Mouse (Mus musculus) midbrain, embryonic 14.5 days (tissue): Measurements from ENCODE around the gene Grid2. TPM values are rescaled to one million over a fixed set of nuclear protein-coding genes. Genes with fewer than 3 reads are reported as not detected.

Source experiments
- ATAC-seq: fragments of 200-750 bp; cut with Nextera tagmentation; 2 replicates; pipeline ENCODE4 v1.8.0; 2017; ENCODE audit warnings: moderate number of reproducible peaks, moderate library complexity; ENCODE audit not compliant: low FRiP score, low TSS enrichment
- DNase-seq: peaks from one replicate; pipeline ENCODE4 v3.0.0-alpha.2; 2015
- H3K27ac ChIP-seq: fragments of 300-500 bp; sonication (generic); replicated peaks from 2 replicates; pipeline ENCODE4 v1.5.1; 2014; ENCODE audit warnings: mild to moderate bottlenecking, low read depth, low read length, moderate library complexity
- H3K27me3 ChIP-seq: fragments of 300-500 bp; sonication (generic); 2 replicates; pipeline ENCODE4 v1.6.1; 2014; ENCODE audit warnings: low read length, control low read depth, mixed read lengths; ENCODE audit not compliant: control insufficient read depth, insufficient read depth
- H3K36me3 ChIP-seq: fragments of 300-500 bp; sonication (generic); 2 replicates; pipeline ENCODE4 v1.6.1; 2014; ENCODE audit warnings: low read length, control low read depth; ENCODE audit not compliant: control insufficient read depth, insufficient read depth
- H3K4me1 ChIP-seq: fragments of 300-500 bp; sonication (generic); 2 replicates; pipeline ENCODE4 v1.6.1; 2014; ENCODE audit warnings: mild to moderate bottlenecking, antibody characterized with exemption, low read length, control low read depth; ENCODE audit not compliant: control insufficient read depth, insufficient read depth
- H3K4me2 ChIP-seq: fragments of 300-500 bp; sonication (generic); 2 replicates; pipeline ENCODE4 v1.6.1; 2014; ENCODE audit warnings: mild to moderate bottlenecking, low read length, moderate library complexity
- H3K4me3 ChIP-seq: fragments of 300-500 bp; sonication (generic); replicated peaks from 2 replicates; pipeline ENCODE4 v1.5.1; 2014; ENCODE audit warnings: low read depth, low read length
- H3K9ac ChIP-seq: fragments of 300-500 bp; sonication (generic); replicated peaks from 2 replicates; pipeline ENCODE4 v1.6.1; 2014; ENCODE audit warnings: mild to moderate bottlenecking, low read length, moderate library complexity
- H3K9me3 ChIP-seq: fragments of 300-500 bp; sonication (generic); 2 replicates; pipeline ENCODE4 v1.6.1; 2016; ENCODE audit warnings: low read length, control low read depth, mixed read lengths; ENCODE audit not compliant: control insufficient read depth
- WGBS: fragments of 180-500 bp; shearing (Covaris S2); extraction: QIAGEN DNeasy Blood & Tissue Kit; methylation state at CpG from one replicate; pipeline ENCODE4 v1.1.7; 2014; 5-methylcytosine and 5-hydroxymethylcytosine counted together
- polyA plus RNA-seq: library from polyadenylated mRNA; unstranded; fragments of >200 nt; fragmentation: Nextera tagmentation; extraction: Ambion mirVana; gene quantifications from 2 replicates; pipeline ENCODE4 v1.2.1, GENCODE M21; 2014

Grid2 gene
- polyA plus RNA-seq, 1 experiment from 2014 or later = 14.5 TPM

- no peaks in the 10 kb centered on the region for H3K27me3 ChIP-seq
- no peak overlapping the region for H3K4me2 ChIP-seq
- no peak overlapping the region for H3K9ac ChIP-seq
- 89% methylated on average over 7 of the region's 7 CpGs for WGBS
- ATAC-seq = no peak
- DNase-seq = no peak
- H3K27ac ChIP-seq = no peak overlapping the region
- no peaks in the 10 kb centered on the region for H3K36me3 ChIP-seq
- no peaks in the 10 kb centered on the region for H3K4me1 ChIP-seq
- H3K4me3 ChIP-seq = no peak overlapping the region
- H3K9me3 ChIP-seq = no peaks in the 10 kb centered on the region
These were observed 892.9 kb downstream of the Grid2 start for GRCm38 (mm10) chr6:64148613-64149012.

DNA sequence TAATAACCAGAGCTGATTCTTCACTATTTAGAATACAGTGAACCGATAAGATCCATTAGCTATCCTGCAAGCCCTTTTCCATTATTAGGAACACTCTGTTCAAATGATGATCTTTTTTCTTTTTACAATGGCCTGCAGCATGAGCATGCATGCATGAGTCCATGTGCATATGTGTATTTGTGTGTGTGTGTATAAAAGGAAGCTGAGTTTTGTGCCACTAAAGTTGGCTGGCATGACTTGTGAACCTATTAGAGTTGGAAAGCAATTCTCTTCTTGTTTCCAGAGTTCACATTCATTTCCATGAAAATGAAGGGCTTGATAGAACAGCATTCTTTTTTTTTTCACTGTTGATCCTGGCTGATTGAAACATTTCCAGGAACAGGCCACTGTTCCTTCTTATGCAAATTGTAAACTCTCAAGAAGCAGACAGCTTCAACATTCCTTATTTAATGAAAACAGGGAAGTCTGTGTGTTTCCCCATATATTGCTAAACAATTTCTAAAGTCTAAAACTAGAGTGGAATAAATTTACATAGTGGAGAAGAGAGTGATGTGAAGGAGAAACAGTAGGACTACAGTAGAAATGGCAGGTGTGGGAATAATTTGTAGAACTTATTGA lies 919.4 kb downstream of the Grid2 start:
- Histone ChIP-seq H3K4me1 (no peaks in the 10 kb centered on the region), H3K9me3 (no peaks in the 10 kb centered on the region), H3K27ac (no peak overlapping the region), H3K9ac (no peak overlapping the region), H3K36me3 (no peaks in the 10 kb centered on the region), H3K4me2 (no peak overlapping the region), H3K27me3 (no peaks in the 10 kb centered on the region), H3K4me3 (no peak overlapping the region)
- ATAC-seq (peak; percentile 27; the same call in 1 of the 2 replicates), DNase-seq (peak; percentile 31)
- WGBS = 64% methylated on average over 1 of the region's 1 CpGs

DNA sequence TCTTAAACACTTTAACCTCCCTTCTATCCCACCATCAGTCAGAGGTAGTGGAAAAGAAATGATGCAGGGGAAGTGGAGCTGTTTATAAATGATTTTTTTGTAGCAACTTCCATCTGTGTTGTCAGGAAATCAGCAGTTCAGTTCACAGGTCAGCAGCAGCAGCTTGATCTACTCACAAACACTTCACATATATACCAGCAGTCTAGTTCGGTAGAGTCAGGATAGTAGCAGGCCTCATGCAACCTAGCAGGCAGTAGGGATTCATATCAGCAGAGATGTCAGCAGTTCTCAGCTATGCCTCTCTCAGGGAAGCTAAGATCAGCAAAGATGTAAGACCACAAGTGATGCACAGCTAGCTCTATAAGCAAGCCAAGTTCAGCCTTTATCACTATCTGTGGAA lies 938.0 kb downstream of the Grid2 start:
- Histone ChIP-seq H3K27ac (no peak overlapping the region), H3K4me3 (no peak overlapping the region), H3K4me2 (no peak overlapping the region), H3K36me3 (no peaks in the 10 kb centered on the region), H3K9me3 (no peaks in the 10 kb centered on the region; the same call in 1 of the 2 replicates), H3K4me1 (no peaks in the 10 kb centered on the region), H3K27me3 (no peaks in the 10 kb centered on the region), H3K9ac (no peak overlapping the region)
- WGBS = 85% methylated on average over 1 of the region's 1 CpGs
- DNase-seq = no peak
- ATAC-seq = no peak

- no peak overlapping the region for H3K9ac ChIP-seq
- H3K4me2 ChIP-seq = no peak overlapping the region
- H3K9me3 ChIP-seq = no peaks in the 10 kb centered on the region
- H3K36me3 ChIP-seq = no peaks in the 10 kb centered on the region
- H3K27ac ChIP-seq = 0 out of 2 replicates have a peak overlapping the region, but pooled peaks have one; percentile 26
- ATAC-seq (peak; percentile 53; the same call in 1 of the 2 replicates), DNase-seq (peak; percentile 65)
- 19% methylated on average over 8 of the region's 8 CpGs for WGBS
- no peaks in the 10 kb centered on the region for H3K4me1 ChIP-seq
- no peaks in the 10 kb centered on the region for H3K27me3 ChIP-seq
- H3K4me3 ChIP-seq = no peak overlapping the region
These were observed 946.9 kb downstream of the Grid2 start for GRCm38 (mm10) chr6:64202396-64203122.

GRCm38 (mm10) chr6:64236351-64236750 lies 980.7 kb downstream of the Grid2 start:
- Histone ChIP-seq H3K4me1 (no peaks in the 10 kb centered on the region), H3K9me3 (no peaks in the 10 kb centered on the region), H3K4me3 (no peak overlapping the region), H3K9ac (no peak overlapping the region), H3K27me3 (no peaks in the 10 kb centered on the region), H3K36me3 (no peaks in the 10 kb centered on the region), H3K4me2 (no peak overlapping the region), H3K27ac (no peak overlapping the region)
- WGBS = 83% methylated on average over 3 of the region's 3 CpGs
- ATAC-seq (no peak), DNase-seq (no peak)

DNA sequence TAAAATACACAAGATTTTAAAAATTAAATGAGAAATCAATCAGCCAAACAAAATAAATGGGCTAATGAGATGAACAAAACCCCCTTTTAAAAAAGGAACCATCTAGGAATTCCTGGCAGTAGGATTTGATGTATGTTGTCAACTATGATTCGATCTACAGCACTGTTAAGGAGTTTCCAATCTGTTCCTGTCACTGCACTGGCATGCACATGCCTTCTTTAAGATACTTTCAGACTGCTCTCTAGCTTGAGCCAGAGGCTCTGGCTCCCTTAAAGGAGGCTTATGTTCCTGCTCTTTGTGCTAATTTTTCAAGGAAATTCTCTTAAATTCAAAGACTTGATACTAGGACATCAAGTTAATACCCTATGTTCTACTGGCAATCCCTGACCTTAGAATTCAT lies 984.9 kb downstream of the Grid2 start:
- Histone ChIP-seq H3K36me3 (no peaks in the 10 kb centered on the region), H3K4me2 (no peak overlapping the region), H3K9ac (no peak overlapping the region), H3K4me3 (no peak overlapping the region), H3K27me3 (no peaks in the 10 kb centered on the region), H3K4me1 (no peaks in the 10 kb centered on the region), H3K27ac (no peak overlapping the region), H3K9me3 (no peaks in the 10 kb centered on the region)
- 83% methylated on average over 1 of the region's 1 CpGs for WGBS
- DNase-seq (no peak), ATAC-seq (no peak)

GRCm38 (mm10) chr6:64245951-64246350 lies 990.3 kb downstream of the Grid2 start:
- Histone ChIP-seq H3K27ac (no peak overlapping the region), H3K36me3 (no peaks in the 10 kb centered on the region), H3K9me3 (no peaks in the 10 kb centered on the region), H3K4me2 (no peak overlapping the region), H3K4me1 (no peaks in the 10 kb centered on the region), H3K4me3 (no peak overlapping the region), H3K9ac (no peak overlapping the region), H3K27me3 (no peaks in the 10 kb centered on the region)
- WGBS = 91% methylated on average over 1 of the region's 1 CpGs
- DNase-seq (no peak), ATAC-seq (no peak)

DNA sequence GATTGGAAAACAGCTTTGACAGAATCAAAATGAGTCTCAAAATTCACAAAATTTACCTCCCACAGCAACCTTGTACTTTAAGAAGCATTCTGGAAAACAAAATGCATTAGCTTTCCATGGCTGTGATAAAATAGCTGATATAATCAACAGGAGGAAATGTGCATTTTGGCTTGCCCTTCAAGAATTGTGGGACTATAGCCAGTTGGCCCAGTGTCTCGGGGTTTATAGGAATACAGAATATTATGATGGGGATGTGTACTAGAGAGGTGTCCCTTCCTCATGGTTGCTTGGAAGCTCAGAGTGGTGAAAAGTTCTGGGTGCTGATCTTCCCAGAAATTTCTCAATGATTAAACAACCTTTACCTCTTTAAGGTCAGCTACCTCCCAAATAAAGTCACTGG lies 995.4 kb downstream of the Grid2 start:
- Histone ChIP-seq H3K4me1 (no peaks in the 10 kb centered on the region), H3K9ac (no peak overlapping the region), H3K9me3 (no peaks in the 10 kb centered on the region), H3K4me2 (no peak overlapping the region), H3K27me3 (no peaks in the 10 kb centered on the region), H3K36me3 (no peaks in the 10 kb centered on the region), H3K4me3 (no peak overlapping the region), H3K27ac (no peak overlapping the region)
- ATAC-seq (no peak), DNase-seq (no peak)
- 89% methylated on average over 1 of the region's 1 CpGs for WGBS

- Histone ChIP-seq H3K4me1 (no peaks in the 10 kb centered on the region), H3K4me3 (no peak overlapping the region)
- WGBS = 94% methylated on average over 4 of the region's 4 CpGs
These were observed 1007.8 kb downstream of the Grid2 start for GRCm38 (mm10) chr6:64263517-64263916.

More at GRCm38 (mm10) chr6:64263517-64263916, 1007.8 kb downstream of the Grid2 start:
- Histone ChIP-seq H3K27me3 (no peaks in the 10 kb centered on the region), H3K9ac (no peak overlapping the region), H3K9me3 (no peaks in the 10 kb centered on the region), H3K36me3 (no peaks in the 10 kb centered on the region), H3K4me2 (no peak overlapping the region), H3K27ac (no peak overlapping the region)
- DNase-seq (no peak), ATAC-seq (no peak)
